Mouse (Mus musculus): ENCODE results near the gene Ckap4. TPM values are rescaled to one million over a fixed set of nuclear protein-coding genes. Genes with fewer than 3 reads are reported as not detected.

Gene Ckap4
- total and polyA plus RNA-seq, 2 experiments from 2014 or later: 50.1 to 66.3 TPM

DNA sequence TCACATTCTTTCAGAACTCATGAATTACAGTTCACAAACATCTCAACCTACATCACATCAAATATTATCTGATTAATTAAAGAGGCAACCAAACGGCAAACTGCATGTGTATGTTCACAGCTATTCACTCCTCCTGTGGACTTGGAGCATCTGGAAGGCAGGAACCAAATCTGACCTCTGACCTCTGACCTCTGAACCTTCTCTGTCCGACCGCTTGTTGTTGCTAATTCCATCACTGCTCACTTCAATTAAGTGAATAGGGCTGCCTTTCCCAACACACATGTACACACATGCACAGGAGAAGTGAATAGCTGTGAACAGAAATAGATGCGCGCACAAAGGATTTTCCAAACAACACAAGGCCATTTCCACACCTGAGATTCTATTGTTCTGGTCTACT is 28.3 kb upstream of the Ckap4 start:
- H3K4me1 ChIP-seq (ENCODE audit: insufficient read depth): no peaks in the 10 kb centered on the region
- no peak overlapping the region for H3K9ac ChIP-seq
- H3K27me3 ChIP-seq (ENCODE audit: insufficient read depth, low read length): no peaks in the 10 kb centered on the region
- no peak overlapping the region for H3K4me2 ChIP-seq (ENCODE audit: low read depth)
- no peaks in the 10 kb centered on the region for H3K9me3 ChIP-seq (ENCODE audit: low read length)
- H3K27ac ChIP-seq (ENCODE audit: low read depth, low read length): no peak overlapping the region
- no peak for TF ChIP-seq CTCF (IDR thresholded peaks at IDR 0.05; ENCODE audit: low read depth)
- WGBS: 77% methylated on average over 5 of the region's 5 CpGs
- ATAC-seq (no peak), DNase-seq (no peak)
- no peaks in the 10 kb centered on the region for H3K36me3 ChIP-seq (ENCODE audit: insufficient read depth)
- no peak overlapping the region for H3K4me3 ChIP-seq (ENCODE audit: low read depth, low read length)

DNA sequence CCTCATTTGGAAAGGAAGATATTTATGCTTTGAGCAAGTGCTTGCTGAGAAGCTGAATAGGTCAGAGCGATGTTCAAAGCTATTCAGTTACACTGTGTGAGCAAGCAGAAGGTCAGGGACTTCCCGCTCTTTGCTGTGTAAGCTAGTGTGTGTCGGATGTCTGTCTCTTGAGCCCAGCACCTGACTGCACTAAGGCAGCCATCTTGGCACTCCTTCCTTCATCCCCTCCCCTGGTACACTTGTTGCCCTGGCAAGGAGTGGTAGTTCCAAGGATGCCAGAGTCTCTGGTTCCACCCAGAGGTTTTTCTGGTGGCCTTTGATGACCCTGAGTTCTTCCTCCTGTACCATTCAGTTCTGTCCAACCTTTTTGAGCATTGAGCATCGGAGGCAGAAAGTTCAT is 26.1 kb upstream of the Ckap4 start:
- TF ChIP-seq CTCF (IDR thresholded peaks at IDR 0.05; ENCODE audit: low read depth): no peak
- no peaks in the 10 kb centered on the region for H3K9me3 ChIP-seq (ENCODE audit: low read length)
- no peaks in the 10 kb centered on the region for H3K4me1 ChIP-seq (ENCODE audit: insufficient read depth)
- DNase-seq: no peak
- 87% methylated on average over 4 of the region's 4 CpGs for WGBS
- no peak for ATAC-seq
- no peak overlapping the region for H3K27ac ChIP-seq (ENCODE audit: low read depth, low read length)
- H3K27me3 ChIP-seq (ENCODE audit: insufficient read depth, low read length): no peaks in the 10 kb centered on the region
- H3K4me2 ChIP-seq (ENCODE audit: low read depth): no peak overlapping the region
- H3K9ac ChIP-seq: no peak overlapping the region
- H3K4me3 ChIP-seq (ENCODE audit: low read depth, low read length): no peak overlapping the region
- H3K36me3 ChIP-seq (ENCODE audit: insufficient read depth): no peaks in the 10 kb centered on the region

DNA sequence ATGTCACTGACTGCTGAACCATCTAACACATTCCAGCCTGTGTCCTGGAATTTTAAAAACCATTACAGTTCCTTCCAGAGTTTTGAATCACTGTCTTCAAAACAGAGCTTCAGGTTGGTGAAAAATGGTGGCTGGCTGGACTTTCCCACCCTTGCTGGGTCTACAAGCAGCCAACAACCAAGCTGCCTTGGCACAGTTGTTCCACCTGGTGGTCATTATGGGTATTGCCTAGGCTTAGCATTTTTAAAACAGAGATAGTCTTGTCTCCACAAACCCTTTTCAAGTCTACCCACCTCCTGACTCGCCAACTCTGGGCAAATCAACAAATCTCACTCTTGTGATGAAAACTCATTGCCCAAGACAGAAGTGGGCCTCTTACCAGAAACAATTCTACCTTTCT is 24.6 kb upstream of the Ckap4 start:
- no peak overlapping the region for H3K9ac ChIP-seq
- WGBS: 86% methylated on average over 1 of the region's 1 CpGs
- H3K4me2 ChIP-seq (ENCODE audit: low read depth): no peak overlapping the region
- no peak overlapping the region for H3K4me3 ChIP-seq (ENCODE audit: low read depth, low read length)
- H3K27ac ChIP-seq (ENCODE audit: low read depth, low read length): no peak overlapping the region
- H3K36me3 ChIP-seq (ENCODE audit: insufficient read depth): no peaks in the 10 kb centered on the region
- no peaks in the 10 kb centered on the region for H3K27me3 ChIP-seq (ENCODE audit: insufficient read depth, low read length)
- H3K9me3 ChIP-seq (ENCODE audit: low read length): no peaks in the 10 kb centered on the region
- DNase-seq (no peak), ATAC-seq (no peak)
- peak; percentile 51 for TF ChIP-seq CTCF (IDR thresholded peaks at IDR 0.05; ENCODE audit: low read depth)
- H3K4me1 ChIP-seq (ENCODE audit: insufficient read depth): no peaks in the 10 kb centered on the region

DNA sequence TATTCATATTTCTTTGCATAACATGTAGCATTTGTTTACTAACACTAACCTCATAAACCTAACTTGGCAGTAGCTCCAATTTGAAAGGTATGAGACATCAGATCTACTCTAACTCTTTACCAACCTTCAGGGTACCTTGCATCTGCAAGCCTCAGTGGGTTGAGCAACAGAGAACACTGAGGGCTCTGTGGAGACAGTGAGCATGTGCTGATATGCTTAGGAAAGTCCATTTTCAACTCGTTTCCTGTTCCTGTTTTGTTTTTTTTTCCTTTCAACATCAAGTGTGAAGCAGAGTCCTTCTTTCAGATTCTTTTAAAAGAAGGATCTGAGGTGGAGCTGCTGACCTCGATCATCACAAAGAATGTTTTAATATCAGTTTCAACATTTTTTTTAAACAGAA is 22.3 kb upstream of the Ckap4 start:
- no peak for ATAC-seq

DNA sequence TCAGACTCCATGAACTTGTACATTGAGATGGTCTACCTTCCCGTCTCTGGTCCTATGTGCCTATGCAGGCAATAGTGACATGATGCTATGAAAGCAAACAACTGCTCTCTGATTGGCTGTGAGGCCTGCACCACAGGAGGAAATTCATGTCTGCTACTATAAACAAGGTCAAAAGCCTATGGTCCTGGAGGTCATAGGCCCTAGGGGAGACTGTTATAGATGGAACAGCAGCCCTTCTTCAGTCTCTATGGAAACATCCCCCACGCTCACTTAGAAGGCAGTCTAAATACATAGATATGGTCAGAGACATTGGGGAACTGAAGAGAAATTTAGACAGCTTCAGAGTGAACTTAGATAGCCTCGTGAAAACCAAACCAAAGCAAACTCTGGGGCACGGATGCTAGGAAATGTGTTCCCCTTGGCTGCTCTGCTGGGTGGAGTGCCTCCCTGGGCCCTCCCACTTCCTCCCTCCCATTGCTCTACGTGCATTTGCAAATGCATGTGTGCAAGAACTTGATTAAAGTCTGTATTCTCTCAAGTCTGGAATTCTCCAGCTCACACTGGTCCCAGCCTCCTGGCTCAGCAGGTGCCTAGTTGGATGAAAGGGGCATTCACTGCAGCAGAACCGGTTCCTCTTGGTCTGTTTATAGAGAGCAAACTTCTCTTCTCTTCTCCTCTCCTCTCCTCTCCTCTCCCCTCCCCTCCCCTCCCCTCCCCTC is 20.6 kb upstream of the Ckap4 start:
- no peaks in the 10 kb centered on the region for H3K9me3 ChIP-seq (ENCODE audit: low read length)
- H3K4me2 ChIP-seq (ENCODE audit: low read depth): no peak overlapping the region
- H3K4me1 ChIP-seq (ENCODE audit: insufficient read depth): no peaks in the 10 kb centered on the region
- no peak overlapping the region for H3K9ac ChIP-seq
- H3K27me3 ChIP-seq (ENCODE audit: insufficient read depth, low read length): no peaks in the 10 kb centered on the region
- ATAC-seq (no peak), DNase-seq (no peak)
- no peak for TF ChIP-seq CTCF (IDR thresholded peaks at IDR 0.05; ENCODE audit: low read depth)
- no peaks in the 10 kb centered on the region for H3K36me3 ChIP-seq (ENCODE audit: insufficient read depth)
- H3K4me3 ChIP-seq (ENCODE audit: low read depth, low read length): no peak overlapping the region
- 39% methylated on average over 6 of the region's 6 CpGs for WGBS
- H3K27ac ChIP-seq (ENCODE audit: low read depth, low read length): no peak overlapping the region

More for the DNA sequence above, 22.3 kb upstream of the Ckap4 start:
- no peaks in the 10 kb centered on the region for H3K27me3 ChIP-seq (ENCODE audit: insufficient read depth, low read length)
- H3K4me1 ChIP-seq (ENCODE audit: insufficient read depth): no peaks in the 10 kb centered on the region
- 70% methylated on average over 2 of the region's 2 CpGs for WGBS
- no peaks in the 10 kb centered on the region for H3K36me3 ChIP-seq (ENCODE audit: insufficient read depth)
- H3K9ac ChIP-seq: no peak overlapping the region
- H3K9me3 ChIP-seq (ENCODE audit: low read length): no peaks in the 10 kb centered on the region
- H3K27ac ChIP-seq (ENCODE audit: low read depth, low read length): no peak overlapping the region
- TF ChIP-seq CTCF (IDR thresholded peaks at IDR 0.05; ENCODE audit: low read depth): no peak
- DNase-seq: no peak
- no peak overlapping the region for H3K4me2 ChIP-seq (ENCODE audit: low read depth)
- no peak overlapping the region for H3K4me3 ChIP-seq (ENCODE audit: low read depth, low read length)

DNA sequence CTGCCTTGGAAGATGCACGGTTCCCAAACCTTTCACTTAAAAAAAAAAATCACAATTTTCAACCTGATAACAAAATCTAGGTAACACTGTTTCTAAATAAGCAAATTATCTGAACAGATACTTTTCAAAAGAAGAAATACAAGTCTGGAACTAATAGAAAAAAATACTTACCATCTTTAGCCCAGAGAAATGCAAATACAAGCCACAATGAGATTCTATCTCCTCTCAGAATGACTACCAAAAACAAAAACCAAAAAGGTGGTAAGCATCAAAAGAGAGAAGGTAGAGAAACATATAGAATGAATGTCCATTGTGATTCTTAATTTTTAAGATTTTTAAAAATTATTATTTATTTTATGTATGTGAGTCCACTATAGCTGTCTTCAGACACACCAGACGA is 18.6 kb upstream of the Ckap4 start:
- no peak for TF ChIP-seq CTCF (IDR thresholded peaks at IDR 0.05; ENCODE audit: low read depth)
- H3K4me1 ChIP-seq (ENCODE audit: insufficient read depth): no peaks in the 10 kb centered on the region
- H3K4me3 ChIP-seq (ENCODE audit: low read depth, low read length): no peak overlapping the region
- no peak overlapping the region for H3K4me2 ChIP-seq (ENCODE audit: low read depth)
- H3K9me3 ChIP-seq (ENCODE audit: low read length): no peaks in the 10 kb centered on the region
- H3K27ac ChIP-seq (ENCODE audit: low read depth, low read length): no peak overlapping the region
- ATAC-seq (no peak), DNase-seq (no peak)
- no peaks in the 10 kb centered on the region for H3K36me3 ChIP-seq (ENCODE audit: insufficient read depth)
- H3K27me3 ChIP-seq (ENCODE audit: insufficient read depth, low read length): no peaks in the 10 kb centered on the region
- no peak overlapping the region for H3K9ac ChIP-seq
- WGBS: 94% methylated on average over 2 of the region's 2 CpGs

DNA sequence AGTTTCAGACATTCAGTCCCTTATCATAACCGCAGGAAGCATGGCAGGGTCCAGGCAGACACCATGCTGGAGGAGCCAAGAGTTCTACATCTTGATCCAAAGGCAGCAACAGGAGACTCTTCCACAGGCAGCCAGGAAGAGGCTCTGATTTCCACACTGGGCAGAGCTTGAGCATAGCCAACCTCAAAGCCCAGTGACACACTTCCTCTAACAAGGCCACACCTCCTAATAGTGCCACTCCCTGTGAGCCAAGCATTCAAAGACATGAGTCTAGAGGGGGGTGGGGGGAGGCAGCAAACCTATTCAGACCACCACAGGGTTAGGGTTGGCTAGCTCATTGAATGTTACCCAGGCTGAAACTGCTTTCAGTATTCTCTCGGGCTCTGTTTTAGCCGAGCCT is 18.0 kb upstream of the Ckap4 start:
- no peak for TF ChIP-seq CTCF (IDR thresholded peaks at IDR 0.05; ENCODE audit: low read depth)
- ATAC-seq: no peak
- H3K27me3 ChIP-seq (ENCODE audit: insufficient read depth, low read length): no peaks in the 10 kb centered on the region
- no peak overlapping the region for H3K27ac ChIP-seq (ENCODE audit: low read depth, low read length)
- H3K9ac ChIP-seq: no peak overlapping the region
- H3K4me3 ChIP-seq (ENCODE audit: low read depth, low read length): no peak overlapping the region
- 90% methylated on average over 3 of the region's 3 CpGs for WGBS
- no peaks in the 10 kb centered on the region for H3K4me1 ChIP-seq (ENCODE audit: insufficient read depth)
- no peak for DNase-seq
- H3K4me2 ChIP-seq (ENCODE audit: low read depth): no peak overlapping the region
- no peaks in the 10 kb centered on the region for H3K36me3 ChIP-seq (ENCODE audit: insufficient read depth)
- H3K9me3 ChIP-seq (ENCODE audit: low read length): no peaks in the 10 kb centered on the region
